Mouse (Mus musculus): Measurements from ENCODE around the gene Cntnap1.

Gene Cntnap1

DNA sequence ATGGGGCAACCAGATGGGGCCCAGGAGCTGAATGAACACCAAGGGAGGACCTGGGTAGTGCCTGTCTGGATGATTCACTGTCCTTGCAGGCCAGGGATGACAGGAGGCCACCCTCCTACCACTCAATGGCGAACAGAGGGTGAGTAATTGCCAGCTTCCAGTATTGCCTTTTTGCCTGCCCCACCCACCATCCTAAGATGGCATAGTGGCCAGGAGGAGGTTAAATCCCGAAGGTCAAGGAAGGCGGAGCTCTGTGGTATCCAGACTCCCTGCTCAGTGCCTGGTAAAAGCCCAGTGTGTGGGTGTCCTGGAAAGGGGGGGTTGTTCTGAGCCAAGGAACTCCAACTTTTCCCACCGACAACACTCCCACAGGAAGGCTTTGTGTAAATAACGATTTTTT lies 8.0 kb upstream of the Cntnap1 start:
- POLR2A ChIA-PET: interaction anchor here (0.6 to 4.2 kb wide), 12 partner anchors 9 to 74 kb away, joined by 3 to 23 read pairs (median 4); partner anchors contain the start of genes Plekhh3 (in 2 of the 4), Ccr10 (in 1 of the 4), Cntnap1 (in 1 of the 4) and Mlx (in 1 of the 4)
- CTCF ChIA-PET: interaction anchor here (0.5 to 4.1 kb wide), 8 partner anchors 13 to 219 kb away, joined by 3 to 48 read pairs (median 4); partner anchors contain the start of gene Ccr10 (in 2 of the 4)

DNA sequence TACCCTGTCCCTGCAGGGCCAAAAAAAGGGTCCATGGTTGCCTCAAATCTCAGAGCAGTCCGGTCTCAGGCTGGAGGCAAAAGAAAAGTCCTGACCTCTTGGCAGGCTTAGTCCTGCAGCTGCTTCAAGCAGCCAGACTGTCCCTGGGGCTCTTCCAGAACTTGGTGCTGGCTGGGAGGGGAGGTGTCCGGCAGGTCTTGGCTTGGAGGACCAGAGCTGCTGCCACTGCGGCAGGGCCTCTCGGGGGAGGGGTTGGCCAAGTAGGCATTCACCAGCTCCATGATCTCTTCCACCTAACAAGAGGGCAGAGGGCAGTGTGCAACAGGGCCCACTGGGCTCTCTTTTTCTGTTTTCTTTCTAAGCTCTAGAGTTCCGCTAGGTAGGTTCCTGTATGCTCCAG lies 7.6 kb upstream of the Cntnap1 start:
- ChIA-PET CTCF (interaction anchor here in 3 of 4 experiments (0.6 to 4.1 kb wide), 15 partner anchors 9 to 201 kb away, joined by 3 to 48 read pairs (median 4); partner anchors contain the start of genes Ccr10 (in 2 of the 3), Psmc3ip (in 2 of the 3) and Plekhh3 (in 1 of the 3)), POLR2A (interaction anchor here (0.6 to 4.2 kb wide), 24 partner anchors 9 to 1833 kb away, joined by 3 to 23 read pairs (median 4); partner anchors contain the start of genes Plekhh3 (in 3 of the 4), Retreg3 (in 2 of the 4), Tubg1 (in 2 of the 4) and Ccr10 (in 1 of the 4))

DNA sequence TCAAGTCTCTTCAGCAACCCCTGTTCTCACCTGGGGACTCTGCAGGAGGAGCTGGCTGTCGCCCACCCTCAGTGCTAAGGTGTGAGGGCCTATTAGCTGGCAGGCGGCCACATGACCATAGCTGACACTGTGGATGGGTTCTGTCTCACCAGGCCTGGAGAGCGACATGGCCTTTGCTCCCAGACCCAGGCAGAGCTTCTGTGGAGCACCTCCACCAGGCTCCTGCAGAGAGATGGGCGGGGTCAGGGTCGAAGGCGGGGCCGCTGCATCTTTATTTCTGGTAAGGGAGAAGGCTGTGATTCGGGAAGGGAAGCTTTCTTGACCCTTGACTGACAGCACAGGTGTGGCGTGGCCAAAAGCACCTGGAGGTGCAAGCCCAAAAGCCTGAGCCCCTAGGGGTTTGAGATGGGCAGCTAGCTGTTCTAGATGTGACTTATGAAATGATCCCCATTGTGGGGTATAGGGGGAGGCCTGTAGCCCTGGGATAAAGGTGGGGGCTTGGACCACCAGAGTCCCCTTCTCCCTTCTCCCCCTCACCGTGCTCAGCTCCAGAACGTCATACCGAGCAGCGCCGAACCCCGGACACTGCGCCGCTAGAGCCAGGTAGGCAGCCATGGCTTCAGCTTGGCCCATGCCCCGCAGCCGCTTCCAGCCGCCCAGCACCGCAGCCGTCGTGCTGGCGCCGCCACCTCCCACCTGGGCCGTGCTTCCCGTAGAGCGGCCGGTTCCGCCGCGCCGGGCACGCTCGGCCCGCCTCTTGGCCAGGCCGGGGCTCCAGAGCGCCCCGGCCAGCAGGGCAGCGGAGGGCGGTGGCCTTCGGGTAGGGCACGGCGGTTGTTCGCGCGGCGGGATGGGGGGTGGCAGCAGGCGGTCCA lies 6.6 kb upstream of the Cntnap1 start:
- CTCF ChIA-PET: interaction anchor here (0.5 to 4.1 kb wide), 21 partner anchors 8 to 183 kb away, joined by 3 to 48 read pairs (median 4); partner anchors contain the start of genes Ccr10 (in 2 of the 4), Psmc3ip (in 2 of the 4), Becn1 (in 1 of the 4) and Plekhh3 (in 1 of the 4)
- POLR2A ChIA-PET: interaction anchor here (0.5 to 4.2 kb wide), 33 partner anchors 8 to 1832 kb away, joined by 3 to 23 read pairs (median 5); partner anchors contain the start of genes Plekhh3 (in 3 of the 4), Retreg3 (in 2 of the 4), Tubg1 (in 2 of the 4) and Acly (in 1 of the 4)

DNA sequence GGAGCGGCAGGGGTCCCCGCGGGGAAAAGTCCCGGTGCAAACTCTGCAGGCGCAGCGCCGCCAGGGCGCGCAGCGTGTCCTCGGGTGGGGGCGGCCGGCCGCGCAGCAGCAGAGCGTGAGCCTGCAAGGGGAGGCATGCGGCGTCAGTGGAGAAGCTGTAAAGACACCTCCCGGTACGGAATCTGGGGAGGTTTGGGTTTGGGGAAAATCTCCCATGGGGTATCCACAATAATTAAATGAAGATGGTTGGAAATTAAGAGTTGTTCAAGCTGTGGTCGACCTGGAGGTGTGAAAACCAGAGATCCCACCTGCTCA lies 6.0 kb upstream of the Cntnap1 start:
- POLR2A ChIA-PET: interaction anchor here (0.6 to 4.2 kb wide), 26 partner anchors 7 to 637 kb away, joined by 3 to 23 read pairs (median 5); partner anchors contain the start of genes Ccr10 (in 2 of the 4), Plekhh3 (in 2 of the 4), Retreg3 (in 2 of the 4) and Rpl27 (in 2 of the 4)
- CTCF ChIA-PET: interaction anchor here in 3 of 4 experiments (0.6 to 4.1 kb wide), 11 partner anchors 11 to 138 kb away, joined by 3 to 48 read pairs (median 3); partner anchors contain the start of genes Becn1 (in 2 of the 3) and Ccr10 (in 2 of the 3)

DNA sequence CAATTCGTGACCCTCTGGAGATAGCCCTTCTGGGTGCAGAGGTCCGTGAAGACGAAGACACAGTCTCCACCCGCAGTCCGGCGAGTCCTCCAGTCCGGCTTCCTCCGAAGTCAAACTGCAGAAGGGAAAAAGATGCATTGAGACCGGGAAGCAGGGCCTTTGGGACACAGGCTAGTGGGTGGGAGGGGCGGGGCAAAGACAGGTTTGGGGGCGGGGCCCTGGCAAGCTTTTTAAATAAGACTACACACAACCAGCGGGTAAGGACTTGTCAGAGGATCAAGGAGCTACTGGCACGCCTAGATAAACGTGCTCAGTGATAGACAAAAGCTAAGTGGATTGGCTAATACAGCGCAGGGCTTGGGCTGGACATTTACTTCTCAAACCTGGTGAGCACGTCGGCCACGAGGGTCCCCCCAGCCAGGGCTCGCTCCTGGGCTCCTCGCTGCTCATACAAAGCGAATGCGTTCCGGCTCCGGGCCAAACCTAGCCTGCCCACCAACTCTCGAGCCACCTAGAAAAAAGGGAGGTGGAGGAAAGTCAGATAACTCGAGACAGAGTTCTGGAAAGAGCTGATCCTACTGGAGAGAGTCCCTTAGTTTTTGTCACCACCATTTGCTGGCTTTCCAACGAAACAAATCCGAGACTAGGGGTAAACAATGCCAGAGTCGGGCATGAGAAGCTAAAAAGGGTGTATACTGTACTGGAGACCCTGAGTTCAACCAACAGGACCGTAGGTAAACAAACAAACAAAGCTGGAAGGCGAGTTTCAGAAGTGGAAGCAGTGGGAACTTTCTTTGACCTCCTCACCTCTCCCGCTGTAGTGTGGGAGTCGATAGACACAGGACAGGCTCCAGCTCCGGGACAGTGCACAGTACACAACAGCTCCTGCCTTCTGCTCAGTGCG lies 5.4 kb upstream of the Cntnap1 start:
- POLR2A ChIA-PET: interaction anchor here (0.6 to 4.2 kb wide), 27 partner anchors 8 to 638 kb away, joined by 3 to 23 read pairs (median 4); partner anchors contain the start of genes Ccr10 (in 2 of the 4), Retreg3 (in 2 of the 4), Rpl27 (in 2 of the 4) and Tubg1 (in 2 of the 4)
- CTCF ChIA-PET: interaction anchor here (0.5 to 4.1 kb wide), 11 partner anchors 10 to 463 kb away, joined by 3 to 48 read pairs (median 4); partner anchors contain the start of genes Becn1 (in 2 of the 4) and Ccr10 (in 2 of the 4)

DNA sequence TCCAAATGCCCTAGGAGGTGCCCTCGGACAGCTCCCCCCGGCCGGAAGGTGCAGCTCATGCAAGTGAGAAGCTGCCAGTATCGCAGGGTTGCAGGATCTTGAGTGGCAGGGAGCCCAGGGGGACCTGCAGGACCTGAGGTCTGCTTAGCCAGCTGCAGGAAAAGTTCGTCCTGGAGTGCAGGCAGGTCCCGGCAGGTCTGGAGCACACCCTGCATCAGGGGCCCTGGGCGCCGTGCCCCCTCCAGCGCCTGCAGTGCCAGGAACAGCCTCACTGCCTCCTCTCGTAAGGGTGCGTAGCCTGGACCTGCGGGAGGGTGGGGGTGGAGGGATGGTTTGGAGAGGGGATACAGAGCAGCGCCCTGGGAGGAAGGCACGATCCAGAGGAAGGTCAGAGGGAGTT lies 4.0 kb upstream of the Cntnap1 start:
- POLR2A ChIA-PET: interaction anchor here in 1 of 4 experiments (1.7 kb wide), 1 partner anchor 10 kb away, joined by 8 read pairs; the partner anchor contains the start of gene Tubg2

DNA sequence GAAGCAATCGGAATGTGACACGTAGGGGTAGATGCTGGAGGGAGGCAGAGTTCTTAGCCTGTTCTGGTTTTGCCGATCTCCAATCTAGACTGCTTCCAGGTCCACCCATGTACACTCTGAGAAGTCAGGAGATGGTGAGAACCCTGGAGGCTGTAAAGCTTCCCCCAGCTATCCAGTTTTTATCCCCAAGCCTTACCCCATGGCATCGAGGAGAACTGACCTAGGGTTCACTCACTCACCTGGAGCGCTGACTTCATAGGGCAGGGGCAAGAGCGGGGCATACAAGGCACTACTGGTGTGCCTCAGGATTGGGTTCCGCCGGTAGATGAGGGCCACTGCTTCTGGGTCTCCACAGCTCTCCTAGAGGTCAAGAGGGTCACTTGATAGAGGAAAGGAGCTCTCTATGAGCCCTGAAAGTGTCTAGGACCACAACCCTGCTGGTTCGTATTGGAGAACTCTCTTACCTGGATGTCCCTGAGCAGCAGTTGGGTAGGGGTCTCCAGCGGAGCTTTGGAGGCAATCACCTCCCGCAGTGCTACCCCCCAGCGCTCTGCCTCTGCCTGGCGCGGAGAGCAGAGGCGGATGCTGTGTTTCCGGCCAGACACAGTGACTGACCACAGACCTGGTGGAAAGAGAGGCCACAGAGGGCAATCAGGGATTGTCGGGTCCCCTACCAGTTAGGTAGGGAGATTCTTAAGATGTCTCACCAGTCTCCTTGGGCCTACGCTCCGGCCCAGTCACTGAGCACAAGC lies 2.9 kb upstream of the Cntnap1 start:
- POLR2A ChIA-PET: interaction anchor here in 1 of 4 experiments (1.3 kb wide), 1 partner anchor 9 kb away, joined by 3 read pairs; no protein-coding TSS in a partner anchor
- CTCF ChIA-PET: interaction anchor here (0.5 to 1.0 kb wide), 5 partner anchors 9 to 742 kb away, joined by 3 to 6 read pairs (median 3); no protein-coding TSS in a partner anchor

More for the DNA sequence above, 4.0 kb upstream of the Cntnap1 start:
- CTCF ChIA-PET: interaction anchor here in 1 of 4 experiments (1.0 to 4.1 kb wide), 2 partner anchors 9 to 11 kb away, joined by 3 to 39 read pairs; partner anchors contain the start of gene Ccr10

DNA sequence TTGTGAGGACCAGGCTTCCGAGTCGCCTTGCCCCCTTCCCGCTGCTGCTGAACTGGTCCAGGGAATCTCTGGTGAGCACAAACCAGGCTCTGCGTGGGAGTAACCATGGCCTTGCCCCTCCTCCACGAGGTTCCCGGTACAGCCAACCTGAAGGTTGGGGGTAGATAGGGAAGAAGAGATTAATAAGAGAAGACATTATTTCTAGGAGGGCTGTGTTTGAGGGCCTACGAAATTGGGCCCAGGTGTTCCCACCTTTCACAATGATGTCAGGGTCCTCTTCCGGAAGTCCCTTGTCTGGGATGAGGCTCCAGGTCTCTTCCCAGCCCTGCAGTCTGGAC lies 2.4 kb upstream of the Cntnap1 start:
- CTCF ChIA-PET: interaction anchor here in 2 of 4 experiments (0.5 to 0.9 kb wide), 2 partner anchors 8 to 742 kb away, joined by 3 read pairs; no protein-coding TSS in a partner anchor
- POLR2A ChIA-PET: interaction anchor here in 1 of 4 experiments (1.3 kb wide), 1 partner anchor 8 kb away, joined by 3 read pairs; no protein-coding TSS in a partner anchor

DNA sequence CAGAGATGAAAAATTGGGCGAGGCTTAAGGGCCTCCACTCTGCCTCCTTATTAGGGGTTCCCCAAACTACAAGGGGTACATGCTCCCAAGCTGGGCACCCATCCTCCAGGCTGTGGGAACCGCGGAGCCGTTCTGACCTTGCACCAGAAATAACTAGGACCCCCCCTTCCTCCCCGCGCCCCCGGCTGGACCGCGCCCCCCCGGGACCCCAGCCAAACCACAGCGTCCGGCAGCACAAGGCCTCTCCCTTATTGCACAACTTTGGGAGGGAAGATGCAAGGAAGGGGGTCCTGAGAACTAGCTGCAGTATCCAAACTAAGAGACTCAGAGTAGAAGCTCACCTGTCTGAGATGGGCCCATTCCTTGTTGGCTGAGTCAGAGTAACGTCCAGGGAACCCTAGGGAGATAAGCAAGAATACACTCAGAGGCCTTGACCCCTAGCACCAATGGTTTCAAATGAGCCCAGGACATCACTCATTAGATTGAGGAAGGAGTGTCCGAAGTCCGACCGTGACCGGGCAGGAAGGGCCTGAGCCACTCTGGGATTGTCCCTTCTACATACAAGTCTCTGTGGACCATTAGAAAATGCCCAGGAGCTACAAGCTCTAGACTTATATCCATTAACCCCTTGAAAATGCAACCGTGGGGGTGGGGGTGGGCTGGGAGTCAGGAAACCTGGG lies 1.9 kb upstream of the Cntnap1 start:
- ChIA-PET CTCF (interaction anchor here in 2 of 4 experiments (0.6 to 0.9 kb wide), 3 partner anchors 8 to 36 kb away, joined by 3 read pairs; no protein-coding TSS in a partner anchor), POLR2A (interaction anchor here in 1 of 4 experiments (1.2 kb wide), 2 partner anchors 12 to 19 kb away, joined by 3 read pairs; no protein-coding TSS in a partner anchor)

DNA sequence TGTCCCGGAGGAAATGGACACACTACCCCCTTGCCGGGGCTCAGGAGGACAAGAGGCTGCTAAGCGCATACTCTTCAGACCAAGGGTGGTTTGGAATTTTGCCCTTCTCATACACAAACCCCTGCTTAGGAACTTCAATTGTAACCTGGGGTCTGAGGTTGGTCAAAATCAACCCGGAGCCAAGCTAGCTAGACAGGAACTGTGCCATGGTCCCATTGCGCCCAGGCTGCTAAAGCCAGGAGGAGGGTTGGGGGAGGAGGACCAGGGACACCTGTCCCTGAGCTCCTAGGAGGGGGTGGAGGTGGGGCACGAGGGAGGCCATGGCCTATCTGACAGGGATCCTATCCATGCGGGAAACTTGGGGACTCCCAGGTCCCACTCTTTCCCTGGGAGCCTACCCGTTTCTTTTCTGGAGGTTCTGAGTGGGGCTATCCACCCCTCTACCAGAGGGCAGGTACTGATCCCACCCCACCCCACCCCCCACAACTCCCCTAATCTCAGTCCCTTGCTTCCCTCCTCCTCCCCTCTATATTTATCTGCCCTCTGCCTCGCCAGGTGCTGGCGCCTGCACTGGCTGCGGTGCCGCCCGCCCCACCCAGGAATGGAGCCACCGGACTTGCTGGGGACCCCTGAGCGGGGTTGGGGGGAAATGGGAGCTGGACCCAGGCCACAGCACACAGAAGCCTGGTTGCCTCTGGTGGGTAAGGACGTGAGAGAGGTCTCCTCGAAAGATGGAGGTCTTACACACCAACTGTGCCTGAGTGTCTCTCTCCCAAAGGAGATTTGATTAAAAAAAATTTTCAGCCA lies 819 bp upstream of the Cntnap1 start:
- POLR2A ChIA-PET: interaction anchor here in 3 of 4 experiments (0.5 to 3.5 kb wide), 16 partner anchors 9 to 230 kb away, joined by 3 to 16 read pairs (median 3); partner anchors contain the start of genes Naglu (in 1 of the 3), Psmc3ip (in 1 of the 3), Retreg3 (in 1 of the 3) and Stat3 (in 1 of the 3)

DNA sequence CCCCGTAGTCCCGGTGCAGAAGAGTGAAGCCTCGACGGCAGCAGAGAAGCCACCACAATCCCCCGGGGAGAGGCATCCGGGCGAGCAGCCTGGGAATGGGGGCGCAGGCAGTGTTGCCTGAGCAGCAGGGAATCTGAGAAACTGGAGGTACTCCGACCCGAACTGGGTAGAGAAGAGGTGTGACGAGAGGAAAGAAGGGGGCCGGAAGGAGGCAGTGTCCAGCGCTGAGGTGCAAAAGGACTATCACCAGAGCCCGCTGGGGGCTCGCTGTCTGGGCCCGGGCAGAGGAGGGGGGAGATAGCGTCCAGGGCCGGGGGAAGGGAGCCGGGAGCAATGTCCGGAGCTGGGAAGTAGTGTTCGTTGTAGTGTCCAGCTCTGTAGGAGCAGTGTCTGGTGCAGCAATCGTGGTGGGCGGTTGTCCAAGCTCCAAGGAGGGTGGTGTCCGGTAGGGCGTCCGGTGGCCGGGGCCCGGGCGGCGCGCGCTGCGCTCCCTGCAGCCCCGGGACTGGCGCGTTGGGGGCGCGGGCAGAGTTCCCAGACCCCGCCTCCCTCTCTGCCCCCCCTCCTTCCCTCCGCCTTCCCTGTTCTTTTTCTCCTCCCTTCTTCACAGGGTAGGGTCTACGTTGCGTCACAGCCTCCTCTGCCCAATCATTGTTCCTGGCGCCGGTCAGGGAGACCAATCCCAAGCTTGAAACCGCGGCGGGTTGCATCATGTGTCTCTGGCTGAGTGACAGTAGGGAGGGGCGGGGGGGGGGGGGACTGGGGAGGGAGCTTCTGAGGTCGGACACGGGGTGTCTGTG lies 688 bp downstream of the Cntnap1 start, which contains the start of gene Plekhh3:
Gene Plekhh3 (minus strand): TSS at position 541 of the 800 bp plus-strand sequence.
- ChIA-PET CTCF (interaction anchor here (0.6 to 8.3 kb wide), 34 partner anchors 8 to 628 kb away, joined by 3 to 135 read pairs (median 4); partner anchors contain the start of genes Psmc3ip (in 2 of the 4), Becn1 (in 1 of the 4), Coasy (in 1 of the 4) and Ramp2 (in 1 of the 4)), POLR2A (interaction anchor here (0.5 to 4.6 kb wide), 86 partner anchors 7 to 851 kb away, joined by 3 to 27 read pairs (median 4); partner anchors contain the start of genes Rpl27 (in 3 of the 4), Stat3 (in 3 of the 4), Tubg2 (in 3 of the 4) and Coasy (in 2 of the 4))

More for the DNA sequence above, 819 bp upstream of the Cntnap1 start:
- CTCF ChIA-PET: interaction anchor here in 2 of 4 experiments (0.6 to 1.2 kb wide), 5 partner anchors 13 to 273 kb away, joined by 3 to 4 read pairs (median 3); partner anchors contain the start of gene Rpl27 (in 1 of the 2)

DNA sequence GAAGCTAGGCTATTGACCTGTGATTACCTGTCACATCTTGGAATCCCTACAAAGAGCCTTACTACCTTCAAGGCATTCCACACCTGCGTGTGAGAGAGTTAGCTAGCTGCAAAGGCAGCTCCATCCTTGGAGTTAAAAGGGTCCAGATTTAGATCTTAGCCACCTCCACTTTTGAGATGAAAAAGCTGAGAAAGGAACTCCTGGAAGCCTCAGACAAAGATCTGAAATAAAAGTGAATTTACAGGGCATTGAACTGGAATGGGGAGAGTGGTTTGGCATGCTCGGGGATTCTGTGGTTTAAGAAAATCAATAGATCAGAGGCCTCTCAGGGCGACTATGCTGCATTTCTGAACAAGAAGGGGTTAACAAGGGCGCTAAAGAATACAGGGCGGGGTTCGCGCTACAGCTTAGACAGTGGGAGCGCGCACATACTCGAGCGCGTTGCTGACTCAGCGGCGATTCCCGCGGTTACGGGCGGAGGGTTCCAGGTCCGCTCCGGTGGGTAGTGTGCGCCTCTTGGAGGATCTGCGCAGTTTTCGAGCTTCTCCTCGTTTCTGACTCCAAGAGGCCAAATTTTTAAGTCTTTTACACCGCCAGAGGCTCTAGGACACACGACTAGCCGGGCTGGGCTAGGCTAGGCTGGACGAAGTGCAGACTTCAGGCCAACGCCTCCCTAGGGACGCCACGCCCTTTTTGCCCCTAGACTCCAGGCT lies 1.6 kb downstream of the Cntnap1 start:
- ChIA-PET POLR2A (interaction anchor here (0.5 to 4.6 kb wide), 78 partner anchors 8 to 852 kb away, joined by 3 to 27 read pairs (median 4); partner anchors contain the start of genes Rpl27 (in 3 of the 4), Stat3 (in 3 of the 4), Tubg2 (in 3 of the 4) and Coasy (in 2 of the 4)), CTCF (interaction anchor here (0.6 to 8.3 kb wide), 34 partner anchors 8 to 629 kb away, joined by 3 to 135 read pairs (median 4); partner anchors contain the start of genes Psmc3ip (in 2 of the 4), Becn1 (in 1 of the 4), Coasy (in 1 of the 4) and Retreg3 (in 1 of the 4))

DNA sequence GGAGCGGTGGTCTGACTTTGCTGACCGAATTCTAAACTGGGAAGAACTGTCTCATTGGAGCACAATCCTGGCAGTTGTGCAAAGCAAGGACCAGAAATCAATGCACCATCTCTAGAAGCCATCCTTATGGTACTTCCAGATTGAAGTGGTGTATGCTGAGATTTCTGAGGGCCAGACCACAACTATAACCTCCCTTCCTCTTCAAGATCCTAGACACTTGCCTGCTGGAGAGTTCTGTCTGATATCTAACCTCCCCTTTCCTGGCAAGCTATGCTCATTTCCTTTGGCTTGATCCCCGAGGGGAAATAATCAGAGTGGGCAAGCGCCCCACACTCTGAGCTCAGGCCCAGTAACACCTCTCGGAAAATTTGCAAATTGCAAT lies 2.1 kb downstream of the Cntnap1 start:
- CTCF ChIA-PET: interaction anchor here (0.6 to 8.3 kb wide), 13 partner anchors 8 to 189 kb away, joined by 3 to 135 read pairs (median 4); partner anchors contain the start of gene Coasy (in 1 of the 4)

More for the DNA sequence above, 2.1 kb downstream of the Cntnap1 start:
- POLR2A ChIA-PET: interaction anchor here in 3 of 4 experiments (0.8 to 4.6 kb wide), 19 partner anchors 9 to 852 kb away, joined by 3 to 23 read pairs (median 5); partner anchors contain the start of genes Psmc3ip (in 2 of the 3), Retreg3 (in 2 of the 3), Stat3 (in 2 of the 3) and Tubg1 (in 2 of the 3)

Data from embryonic stem cell, embryonic (primary cell).